Mouse (Mus musculus): ENCODE measurements around the gene Gabbr2. TPM values are rescaled to one million over a fixed set of nuclear protein-coding genes. Genes with fewer than 3 reads are reported as not detected.

Gene Gabbr2
- polyA plus RNA-seq, 1 experiment from 2014 or later = 4.0 TPM

DNA sequence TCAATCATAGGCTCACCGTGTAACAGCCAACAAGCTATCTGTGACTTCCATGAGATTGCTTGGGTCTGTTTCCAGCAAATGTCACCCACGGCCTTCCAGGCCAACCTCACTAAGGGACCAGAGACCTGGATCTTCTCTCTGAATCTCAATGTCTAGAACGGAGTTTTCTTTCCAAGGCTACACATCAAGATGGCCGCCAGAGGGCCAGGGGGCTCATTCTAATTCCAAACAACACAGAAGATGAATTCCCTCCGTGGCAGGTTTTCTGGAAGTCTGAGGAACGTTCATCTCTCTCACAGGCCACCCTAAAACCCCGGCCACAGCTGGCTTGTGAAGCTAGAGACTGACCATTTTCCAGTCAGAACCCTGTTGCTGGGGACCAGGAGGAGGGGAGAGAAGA is 196.0 kb downstream of the Gabbr2 start:
- Histone ChIP-seq H3K4me2 (no peak overlapping the region), H3K27me3 (no peaks in the 10 kb centered on the region), H3K4me3 (no peak overlapping the region), H3K9me3 (no peaks in the 10 kb centered on the region), H3K9ac (no peak overlapping the region), H3K27ac (no peak overlapping the region), H3K4me1 (replicated peaks) (no peaks in the 10 kb centered on the region; the same call in 1 of the 2 replicates), H3K36me3 (no peaks in the 10 kb centered on the region)
- no peak for ATAC-seq (ENCODE audit: low FRiP score)
- 56% methylated on average over 7 of the region's 7 CpGs for WGBS

DNA sequence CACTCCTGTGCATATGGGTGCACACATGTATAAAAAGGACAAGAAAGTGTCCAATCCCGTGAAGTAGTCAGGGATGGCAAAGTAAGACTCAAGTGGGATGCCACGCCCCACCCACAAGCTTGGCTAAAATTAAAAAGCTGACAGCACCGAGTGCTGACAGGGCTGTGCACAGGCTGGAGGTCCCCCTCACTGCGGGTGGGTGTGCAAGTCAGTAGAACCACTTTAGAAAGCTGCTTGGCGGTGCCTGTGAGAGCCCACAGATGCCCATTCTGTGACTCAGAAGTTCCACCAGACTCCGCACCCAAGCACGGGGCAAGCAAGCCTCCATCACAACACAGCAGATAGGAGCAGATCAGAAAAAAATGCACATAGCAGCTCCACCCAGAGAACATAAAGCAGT is 197.1 kb downstream of the Gabbr2 start:
- no peak overlapping the region for H3K27ac ChIP-seq
- H3K4me1 ChIP-seq (replicated peaks) = peaks cover 3% of the 10 kb centered on the region; the same call in 1 of the 2 replicates
- H3K4me3 ChIP-seq = no peak overlapping the region
- H3K9ac ChIP-seq = no peak overlapping the region
- no peak overlapping the region for H3K4me2 ChIP-seq
- no peaks in the 10 kb centered on the region for H3K27me3 ChIP-seq
- H3K36me3 ChIP-seq = no peaks in the 10 kb centered on the region
- WGBS = 92% methylated on average over 7 of the region's 7 CpGs
- H3K9me3 ChIP-seq = no peaks in the 10 kb centered on the region
- ATAC-seq (ENCODE audit: low FRiP score) = no peak

DNA sequence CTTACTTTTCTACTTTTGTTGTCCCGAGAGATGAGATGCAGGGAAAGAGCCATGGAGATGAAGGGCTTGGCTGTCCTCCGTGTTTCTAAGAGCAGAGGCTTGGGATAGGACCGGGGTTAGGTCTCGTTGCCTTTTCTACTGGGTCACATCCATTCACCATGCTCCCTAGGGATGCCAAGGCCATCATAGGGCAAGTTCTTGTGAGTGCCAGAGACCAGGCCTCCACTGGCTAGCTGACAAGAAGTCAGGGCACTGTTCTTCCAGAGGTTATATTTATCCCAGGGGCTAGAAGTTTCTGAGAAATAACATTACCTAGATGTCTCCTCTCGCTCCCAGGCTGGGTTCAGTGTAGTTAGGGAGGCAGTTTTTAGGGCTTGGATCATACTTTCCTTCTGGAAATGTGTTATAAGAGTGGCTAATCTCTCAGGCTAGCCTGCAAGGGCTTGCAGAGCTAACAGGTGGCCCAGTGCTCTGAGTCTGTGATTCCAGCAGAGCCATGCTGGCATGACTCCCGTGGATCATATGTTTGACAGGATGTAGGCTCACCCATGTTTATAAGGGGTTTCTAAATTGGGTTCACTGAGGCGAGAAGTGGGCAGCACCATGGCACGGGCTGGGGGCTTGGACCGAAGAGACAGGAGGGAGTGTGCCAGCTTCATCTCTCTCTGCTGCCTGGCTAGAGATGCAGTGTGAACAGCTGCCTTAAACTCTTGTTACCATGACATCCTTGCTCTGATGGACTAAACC is 199.2 kb downstream of the Gabbr2 start:
- H3K27me3 ChIP-seq = no peaks in the 10 kb centered on the region
- no peak overlapping the region for H3K9ac ChIP-seq
- H3K4me3 ChIP-seq = no peak overlapping the region
- H3K4me2 ChIP-seq = no peak overlapping the region
- 88% methylated on average over 9 of the region's 9 CpGs for WGBS
- H3K27ac ChIP-seq = no peak overlapping the region
- H3K4me1 ChIP-seq (replicated peaks) = peaks cover 3% of the 10 kb centered on the region; the same call in 1 of the 2 replicates
- H3K36me3 ChIP-seq = no peaks in the 10 kb centered on the region
- H3K9me3 ChIP-seq = no peaks in the 10 kb centered on the region
- no peak for ATAC-seq (ENCODE audit: low FRiP score)

DNA sequence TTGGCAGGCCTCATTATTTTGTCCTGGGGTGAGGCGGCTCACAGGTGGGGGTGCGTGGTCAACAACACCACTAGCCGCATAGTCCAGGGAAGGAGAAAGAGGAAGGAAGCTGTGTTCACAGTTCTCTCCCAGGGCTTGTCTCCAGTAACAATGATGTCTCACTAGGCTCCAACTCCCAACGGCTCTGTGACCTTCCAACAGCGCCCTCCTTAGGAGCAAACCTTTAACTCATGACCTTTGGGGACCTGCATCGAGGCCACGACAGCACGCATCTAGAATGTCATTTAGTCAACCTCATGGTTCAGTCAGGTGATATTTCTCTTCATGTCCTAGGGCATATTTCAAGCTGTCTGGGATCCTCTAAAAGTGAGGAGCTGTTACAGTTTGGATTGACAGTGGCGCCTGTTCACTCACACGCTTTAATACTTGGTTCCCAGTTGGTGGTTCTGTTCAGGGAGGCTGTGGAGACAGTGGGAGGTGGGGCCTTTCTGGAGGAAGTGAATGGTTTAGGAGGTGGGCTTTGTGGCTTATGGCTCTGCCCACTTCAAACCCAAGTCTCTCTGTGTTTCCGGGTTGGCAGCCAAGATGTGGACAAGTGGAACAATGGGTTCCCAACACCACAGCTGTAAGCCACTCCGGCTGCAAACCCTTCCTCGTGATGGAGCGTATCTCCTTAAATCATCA is 200.3 kb downstream of the Gabbr2 start:
- Histone ChIP-seq H3K27ac (no peak overlapping the region), H3K36me3 (0 out of 2 replicates have a peak, but pooled peaks cover 3% of the 10 kb centered on the region), H3K4me2 (no peak overlapping the region), H3K9ac (no peak overlapping the region), H3K27me3 (no peaks in the 10 kb centered on the region), H3K4me1 (replicated peaks) (peaks cover 3% of the 10 kb centered on the region; the same call in 1 of the 2 replicates), H3K4me3 (no peak overlapping the region), H3K9me3 (no peaks in the 10 kb centered on the region)
- ATAC-seq (ENCODE audit: low FRiP score) = no peak
- 87% methylated on average over 14 of the region's 14 CpGs for WGBS

DNA sequence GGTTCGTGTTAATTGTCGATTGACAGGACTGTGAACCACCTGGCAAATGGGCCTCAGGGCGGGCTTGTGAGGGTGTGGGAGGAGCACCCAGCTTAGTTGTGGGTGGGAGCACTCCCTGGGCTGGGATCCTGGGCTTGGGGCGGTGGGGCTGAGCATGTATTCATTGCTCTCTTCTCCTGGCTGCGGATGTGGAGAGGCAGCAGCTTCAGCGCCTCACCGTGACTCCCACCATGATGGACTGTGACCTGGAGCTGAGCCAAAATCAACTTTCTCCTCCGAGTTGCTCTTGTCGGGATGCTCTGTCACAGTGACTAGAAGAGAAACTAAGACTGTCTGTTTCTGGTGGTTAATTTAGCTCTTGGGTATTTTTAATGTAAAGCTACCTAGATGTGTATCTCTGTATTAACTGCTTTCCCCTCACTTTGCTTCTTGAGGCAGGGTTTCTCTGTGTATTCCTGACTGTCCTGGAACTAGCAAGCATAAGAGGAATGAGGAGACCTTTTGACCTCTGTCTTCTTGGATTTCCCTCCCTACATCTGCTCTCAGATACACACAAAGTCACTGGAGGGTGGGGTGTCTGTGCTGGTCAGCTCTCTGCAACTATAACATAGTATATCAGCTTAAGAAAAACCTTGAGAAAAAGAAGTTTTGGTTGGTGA is 200.9 kb downstream of the Gabbr2 start:
- Histone ChIP-seq H3K4me3 (no peak overlapping the region), H3K27ac (no peak overlapping the region), H3K27me3 (no peaks in the 10 kb centered on the region), H3K4me2 (no peak overlapping the region), H3K36me3 (0 out of 2 replicates have a peak, but pooled peaks cover 3% of the 10 kb centered on the region), H3K9me3 (no peaks in the 10 kb centered on the region), H3K9ac (no peak overlapping the region), H3K4me1 (replicated peaks) (peaks cover 3% of the 10 kb centered on the region; the same call in 1 of the 2 replicates)
- ATAC-seq (ENCODE audit: low FRiP score) = no peak
- WGBS = 62% methylated on average over 9 of the region's 9 CpGs

DNA sequence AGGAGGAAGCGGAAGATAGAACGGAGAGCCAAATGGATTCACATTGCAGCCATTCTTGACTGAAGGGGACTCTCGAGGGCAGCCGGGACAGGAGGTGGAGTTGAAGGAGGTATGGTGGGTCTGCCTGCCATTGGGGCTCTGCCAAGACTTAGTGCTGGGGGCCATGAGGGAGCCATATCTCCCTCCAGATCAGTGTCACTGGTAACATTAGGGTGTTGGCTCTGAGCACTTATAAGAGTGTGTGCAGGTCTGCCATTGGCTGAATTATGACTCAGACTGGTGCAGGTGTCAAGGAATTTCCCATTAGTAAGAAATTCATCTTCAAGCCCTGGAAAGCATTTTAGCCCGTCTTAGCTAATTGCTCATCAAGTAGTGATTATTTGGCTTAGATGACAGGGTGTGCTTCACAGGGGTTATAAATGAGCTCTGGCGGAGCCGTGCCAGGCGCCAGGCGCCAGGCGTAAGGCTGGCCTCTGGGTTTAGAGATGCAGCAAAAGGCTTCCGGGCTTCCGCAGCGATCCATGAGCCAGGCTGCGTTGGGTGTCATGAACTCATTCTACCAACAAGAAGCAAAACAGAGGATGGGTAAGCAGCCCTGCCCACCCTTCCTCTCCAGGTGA is 207.1 kb downstream of the Gabbr2 start:
- Histone ChIP-seq H3K27ac (peak overlapping the region; percentile 18; the same call in 1 of the 2 replicates), H3K4me2 (no peak overlapping the region), H3K9ac (0 out of 2 replicates have a peak overlapping the region, but pooled peaks have one; percentile 29), H3K36me3 (0 out of 2 replicates have a peak, but pooled peaks cover 3% of the 10 kb centered on the region), H3K4me3 (no peak overlapping the region), H3K4me1 (replicated peaks) (0 out of 2 replicates have a peak, but pooled peaks cover 9% of the 10 kb centered on the region), H3K27me3 (no peaks in the 10 kb centered on the region), H3K9me3 (no peaks in the 10 kb centered on the region)
- WGBS = 88% methylated on average over 14 of the region's 14 CpGs
- ATAC-seq (ENCODE audit: low FRiP score) = no peak

DNA sequence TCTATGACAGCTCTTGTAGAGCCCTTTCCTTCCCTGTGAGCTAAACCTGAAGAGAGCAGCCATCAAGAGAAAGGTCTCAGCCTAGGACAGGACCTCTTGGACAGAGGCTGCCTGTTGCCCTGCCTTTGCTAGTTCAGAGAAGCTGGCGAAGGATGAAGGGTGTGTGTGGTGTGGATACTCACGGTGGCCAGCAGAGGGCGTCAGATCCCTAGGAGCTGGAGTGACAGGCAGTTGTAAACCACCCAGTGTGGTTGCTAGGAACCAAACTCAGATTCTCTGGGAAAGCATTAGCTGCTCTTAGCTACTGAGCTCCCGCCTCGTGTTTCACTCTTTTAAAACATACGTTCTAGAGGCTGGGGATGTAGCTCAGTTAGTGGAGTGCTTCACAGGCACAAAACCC is 210.6 kb downstream of the Gabbr2 start:
- H3K36me3 ChIP-seq = no peaks in the 10 kb centered on the region
- no peak overlapping the region for H3K9ac ChIP-seq
- ATAC-seq (ENCODE audit: low FRiP score) = no peak
- no peak overlapping the region for H3K27ac ChIP-seq
- WGBS = 62% methylated on average over 6 of the region's 6 CpGs
- H3K4me3 ChIP-seq = no peak overlapping the region
- no peak overlapping the region for H3K4me2 ChIP-seq
- 0 out of 2 replicates have a peak, but pooled peaks cover 9% of the 10 kb centered on the region for H3K4me1 ChIP-seq (replicated peaks)
- H3K27me3 ChIP-seq = no peaks in the 10 kb centered on the region
- H3K9me3 ChIP-seq = no peaks in the 10 kb centered on the region

DNA sequence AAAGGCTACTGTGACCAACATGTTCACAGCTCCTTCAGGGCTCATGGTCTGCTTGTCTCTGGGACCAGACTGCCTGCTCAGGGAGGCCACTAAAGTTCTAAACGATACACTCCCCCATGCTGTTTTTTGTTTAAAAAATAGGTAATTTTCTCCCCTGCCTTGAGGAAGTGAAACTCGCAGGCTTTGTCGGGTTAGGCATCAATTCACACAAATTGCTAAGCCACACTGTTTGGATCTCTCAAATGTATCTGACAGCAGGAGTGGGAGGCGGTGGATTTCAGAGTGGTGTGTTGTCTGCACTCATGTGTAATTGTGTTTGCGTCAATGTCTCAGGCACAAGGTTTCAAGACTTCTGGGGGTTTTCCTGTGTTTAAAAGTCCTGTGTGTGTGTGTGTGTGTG is 215.7 kb downstream of the Gabbr2 start:
- no peak overlapping the region for H3K4me2 ChIP-seq
- no peaks in the 10 kb centered on the region for H3K9me3 ChIP-seq
- peaks cover 13% of the 10 kb centered on the region; the same call in 1 of the 2 replicates for H3K4me1 ChIP-seq (replicated peaks)
- no peak overlapping the region for H3K27ac ChIP-seq
- no peak overlapping the region for H3K9ac ChIP-seq
- no peaks in the 10 kb centered on the region for H3K36me3 ChIP-seq
- WGBS = 82% methylated on average over 5 of the region's 5 CpGs
- no peaks in the 10 kb centered on the region for H3K27me3 ChIP-seq
- H3K4me3 ChIP-seq = no peak overlapping the region
- no peak for ATAC-seq (ENCODE audit: low FRiP score)

DNA sequence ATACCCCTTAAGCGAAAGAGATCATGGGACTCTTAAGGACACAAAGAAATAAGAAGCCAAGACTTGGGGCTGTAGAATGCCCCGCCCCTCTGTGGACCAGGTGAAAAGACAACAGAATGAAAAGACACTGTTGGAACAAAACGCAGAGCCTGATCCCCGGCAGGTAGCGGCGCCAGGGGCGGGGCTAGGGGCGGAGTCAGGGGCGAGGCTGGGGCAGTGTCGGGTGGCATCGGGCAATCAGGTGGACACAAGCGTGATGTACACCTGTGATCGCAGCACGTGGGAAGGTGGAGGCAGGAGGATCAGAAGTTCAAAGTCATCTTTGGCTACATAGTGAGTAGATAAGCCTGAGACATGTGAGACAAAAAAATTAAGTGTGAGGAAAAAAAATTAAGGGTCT is 217.0 kb downstream of the Gabbr2 start:
- no peaks in the 10 kb centered on the region for H3K9me3 ChIP-seq
- no peak overlapping the region for H3K4me2 ChIP-seq
- ATAC-seq (ENCODE audit: low FRiP score) = no peak
- H3K27me3 ChIP-seq = no peaks in the 10 kb centered on the region
- H3K36me3 ChIP-seq = no peaks in the 10 kb centered on the region
- no peak overlapping the region for H3K4me3 ChIP-seq
- H3K27ac ChIP-seq = no peak overlapping the region
- H3K9ac ChIP-seq = no peak overlapping the region
- 22% methylated on average over 14 of the region's 14 CpGs for WGBS
- peaks cover 13% of the 10 kb centered on the region; the same call in 1 of the 2 replicates for H3K4me1 ChIP-seq (replicated peaks)

DNA sequence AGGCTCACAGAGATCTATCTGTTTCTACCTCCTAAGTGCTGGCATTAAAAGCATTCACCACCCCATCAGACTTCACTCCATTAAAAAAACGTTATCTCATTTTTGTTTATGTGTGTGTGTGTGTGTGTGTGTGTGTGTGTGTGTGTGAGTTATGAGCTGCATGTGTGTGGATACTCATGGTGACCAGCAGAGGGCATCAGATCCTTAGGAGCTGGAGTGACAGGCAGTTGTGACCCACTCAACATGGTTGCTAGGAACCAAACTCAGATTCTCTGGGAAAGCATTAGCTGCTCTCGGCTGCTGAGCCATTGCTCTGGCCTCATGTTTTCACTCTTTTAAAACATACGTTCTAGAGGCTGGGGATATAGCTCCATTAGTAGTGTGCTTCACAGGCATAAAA is 218.4 kb downstream of the Gabbr2 start:
- Histone ChIP-seq H3K4me3 (no peak overlapping the region), H3K9me3 (no peaks in the 10 kb centered on the region), H3K27me3 (no peaks in the 10 kb centered on the region), H3K4me1 (replicated peaks) (peaks cover 13% of the 10 kb centered on the region; the same call in 1 of the 2 replicates), H3K4me2 (no peak overlapping the region), H3K9ac (no peak overlapping the region), H3K27ac (no peak overlapping the region), H3K36me3 (no peaks in the 10 kb centered on the region)
- ATAC-seq (ENCODE audit: low FRiP score) = no peak
- 93% methylated on average over 3 of the region's 3 CpGs for whole genome bisulfite sequencing

DNA sequence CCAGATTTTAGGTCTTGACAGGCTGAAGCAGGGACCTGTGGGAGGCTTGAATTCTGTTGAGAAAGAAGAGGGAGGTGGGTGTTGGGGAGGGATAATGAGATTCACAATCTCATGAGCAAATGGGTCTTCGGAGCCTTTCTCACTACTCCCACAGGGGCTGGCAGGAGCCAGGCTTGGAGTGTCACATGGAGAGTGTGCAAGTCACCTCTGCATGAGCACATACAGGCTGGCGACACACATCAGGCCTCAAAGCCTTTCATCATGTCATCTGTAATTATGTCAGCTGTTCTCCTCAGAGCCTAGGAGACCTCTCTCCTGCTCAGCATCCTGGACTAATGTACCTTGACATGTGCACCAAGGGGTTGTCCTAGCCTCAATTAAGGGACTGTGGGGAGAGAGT is 219.1 kb downstream of the Gabbr2 start:
- Histone ChIP-seq H3K27me3 (no peaks in the 10 kb centered on the region), H3K36me3 (no peaks in the 10 kb centered on the region), H3K4me3 (no peak overlapping the region), H3K9ac (no peak overlapping the region), H3K27ac (no peak overlapping the region), H3K4me1 (replicated peaks) (peaks cover 13% of the 10 kb centered on the region; the same call in 1 of the 2 replicates), H3K4me2 (no peak overlapping the region), H3K9me3 (no peaks in the 10 kb centered on the region)
- WGBS = 76% methylated on average over 2 of the region's 2 CpGs
- ATAC-seq (ENCODE audit: low FRiP score) = 0 out of 2 replicates have a peak, but pooled peaks have one; percentile 32

DNA sequence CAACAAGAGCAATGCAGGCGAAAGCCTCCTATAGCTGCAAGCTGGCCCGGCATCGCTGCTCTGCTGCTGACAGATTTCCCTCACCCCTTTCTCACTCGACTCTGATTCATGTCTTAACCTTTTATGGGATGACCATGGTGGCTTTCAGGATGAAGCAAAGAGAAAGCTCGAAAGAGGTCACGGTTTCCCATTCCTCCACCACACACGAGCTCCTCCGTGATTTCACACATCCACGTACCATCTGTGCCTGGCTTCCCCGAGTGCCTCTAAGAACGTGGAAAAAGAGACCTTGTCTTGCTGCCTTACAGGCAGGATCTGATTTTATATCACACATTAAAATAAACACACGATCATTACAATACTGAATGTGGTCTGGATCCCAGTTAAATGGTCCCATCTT is 220.6 kb downstream of the Gabbr2 start:
- Histone ChIP-seq H3K27me3 (no peaks in the 10 kb centered on the region), H3K4me2 (no peak overlapping the region), H3K36me3 (no peaks in the 10 kb centered on the region), H3K9me3 (no peaks in the 10 kb centered on the region), H3K4me3 (no peak overlapping the region), H3K27ac (peak overlapping the region; percentile 5; the same call in 1 of the 2 replicates), H3K9ac (no peak overlapping the region), H3K4me1 (replicated peaks) (peaks cover 14% of the 10 kb centered on the region; the same call in 1 of the 2 replicates)
- WGBS = 79% methylated on average over 12 of the region's 12 CpGs
- ATAC-seq (ENCODE audit: low FRiP score) = no peak
